10 mouse cellular contexts compared by ENCODE assay signal in genomic region chr13:74167492-74167891, GRCm38 (mm10). TPM values are rescaled to one million over a fixed set of nuclear protein-coding genes. Genes with fewer than 3 reads are reported as not detected.
DNase-seq lines count a peak whose midpoint lies in the region; ATAC-seq and TF ChIP-seq lines count a peak whose summit lies in the region.
"Had no signal": no experiment of that assay in that cellular context is flagged by ENCODE, and none has a peak within 500 bp of the region (broad histone marks: within the 10 kb centered on the region; RNA-seq: fewer than 3 reads in every experiment).

No protein-coding gene starts in this region.

- TF ChIP-seq CTCF in hindbrain, postnatal 0 days (IDR thresholded peaks at IDR 0.05; ENCODE audit: low read depth) = no peak

- no peaks in the 10 kb centered on the region for H3K4me1 ChIP-seq in hindbrain, postnatal 0 days (ENCODE audit: insufficient read depth, low read length)

- peak overlapping the region; percentile 51; the same call in 1 of the 2 replicates for H3K9ac ChIP-seq in hindbrain, postnatal 0 days (replicated peaks; ENCODE audit: low read length)

- intact Hi-C loops in gastrocnemius, postnatal 14 days (cut with DNase I; ENCODE audit: low total_unique reads) = no loop called here

- H3K27ac ChIP-seq in hindbrain, postnatal 0 days = no peak overlapping the region
- H3K27ac ChIP-seq: kidney, embryonic 15.5 days had no signal

- ATAC-seq in hindbrain, postnatal 0 days = peak; percentile 4; the same call in 1 of the 2 replicates
- ATAC-seq in granulocyte monocyte progenitor cell, adult 5-6 weeks (replicated peaks; ENCODE audit: poor library complexity, severe bottlenecking) = no peak

- H3K36me3 ChIP-seq in hindbrain, postnatal 0 days (ENCODE audit: insufficient read depth, low read length) = peaks cover 19% of the 10 kb centered on the region

- peak; percentile 15 for DNase-seq in gastrocnemius, postnatal 25 days
- DNase-seq in gastrocnemius, postnatal 14 days = no peak
- peak; percentile 67 for DNase-seq in Muller cell, postnatal 12 days (ENCODE audit: inconsistent ontology term)
- DNase-seq in heart, adult 18-20 months = peak; percentile 64 to 71
- no peak for DNase-seq in hindbrain, postnatal 0 days (ENCODE audit: low spot score)
- DNase-seq in spleen, postnatal 4 days (ENCODE audit: low spot score in 2 of 2) = no peak
- DNase-seq in retina, embryonic 14.5 days (ENCODE audit: low spot score) = no peak

- no peak overlapping the region for H3K4me2 ChIP-seq in hindbrain, postnatal 0 days (ENCODE audit: low read depth, low read length)

- H3K27me3 ChIP-seq in hindbrain, postnatal 0 days (ENCODE audit: insufficient read depth, low read length) = no peaks in the 10 kb centered on the region
- H3K27me3 ChIP-seq: kidney, embryonic 15.5 days had no signal

- no peak overlapping the region for H3K4me3 ChIP-seq in hindbrain, postnatal 0 days (ENCODE audit: low read length)

- H3K9me3 ChIP-seq in hindbrain, postnatal 0 days (ENCODE audit: low read length) = no peaks in the 10 kb centered on the region
- H3K9me3 ChIP-seq: kidney, embryonic 15.5 days had no signal

- 93% methylated on average over 2 of the region's 2 CpGs for WGBS in hindbrain, postnatal 0 days

RNA-seq across cellular contexts. Expression of gene Exoc3, which starts 41.0 kb away (rescaled TPM):
- total RNA-seq in gastrocnemius, postnatal 25 days (2021) = 10 to 100 TPM; 29.7 to 33.5 TPM
- 10 to 100 TPM; 28.3 to 30.5 TPM for total RNA-seq in gastrocnemius, postnatal 14 days (2021)
- total RNA-seq in heart, adult 18-20 months (2021) = 10 to 100 TPM; 45.6 to 48.6 TPM
- total RNA-seq in hindbrain, postnatal 0 days (2014; rRNA removed) = 79.5 and 110 TPM in 2 replicates
- polyA plus RNA-seq in hindbrain, postnatal 0 days (2015; fragmentation: Nextera tagmentation; extraction: Ambion mirVana) = 110 and 111 TPM in 2 replicates
- total RNA-seq in granulocyte monocyte progenitor cell, adult 5-6 weeks (2014; fragmentation: Nextera tagmentation) = 13.2 and 26.9 TPM in 2 replicates
- 28.4 and 35.5 TPM in 2 replicates for total RNA-seq in granulocyte monocyte progenitor cell, adult 5-6 weeks (2017)

RNA-seq across cellular contexts. Expression of gene Slc9a3, which starts 46.2 kb away (rescaled TPM):
- under 1 TPM; 0.13 to 0.32 TPM for total RNA-seq in gastrocnemius, postnatal 25 days (2021)
- total RNA-seq in gastrocnemius, postnatal 14 days (2021) = 1 to 10 TPM in 1 of 2 experiments, under 1 TPM in 1; 0.55 to 1.3 TPM
- 1 to 10 TPM in 1 of 2 experiments, under 1 TPM in 1; 0.59 to 1.2 TPM for total RNA-seq in heart, adult 18-20 months (2021)
- total RNA-seq in hindbrain, postnatal 0 days (2014; rRNA removed) = 0.07 and 0.58 TPM in 2 replicates
- polyA plus RNA-seq in hindbrain, postnatal 0 days (2015; fragmentation: Nextera tagmentation; extraction: Ambion mirVana) = 0.39 and 1.1 TPM in 2 replicates
- total RNA-seq in granulocyte monocyte progenitor cell, adult 5-6 weeks (2014; fragmentation: Nextera tagmentation) = not detected in 2 replicates
- total RNA-seq in granulocyte monocyte progenitor cell, adult 5-6 weeks (2017) = not detected in 2 replicates
- polyA plus RNA-seq: embryonic facial prominence, embryonic 11.5 days had no signal

Comparison
In these comparisons a context has a peak if more than half of its experiments do, and no peak if none do; other contexts are left out.
1. DNase-seq: peak in gastrocnemius, postnatal 25 days (single experiment), Muller cell, postnatal 12 days (single experiment) and heart, adult 18-20 months (2 of 2); none in gastrocnemius, postnatal 14 days (single experiment), hindbrain, postnatal 0 days (single experiment), spleen, postnatal 4 days (0 of 2) and retina, embryonic 14.5 days (single experiment).